Mouse (Mus musculus) kidney, postnatal 10 days (tissue): ENCODE results near the gene Pakap.
A peak's percentile ranks its signal among the peaks of the same experiment; 100 is the strongest.

ENCODE experiments used
- DNase-seq: peaks from one replicate; pipeline ENCODE4 v3.0.0; 2021; ENCODE audit warnings: mixed read lengths

Pakap gene

DNA sequence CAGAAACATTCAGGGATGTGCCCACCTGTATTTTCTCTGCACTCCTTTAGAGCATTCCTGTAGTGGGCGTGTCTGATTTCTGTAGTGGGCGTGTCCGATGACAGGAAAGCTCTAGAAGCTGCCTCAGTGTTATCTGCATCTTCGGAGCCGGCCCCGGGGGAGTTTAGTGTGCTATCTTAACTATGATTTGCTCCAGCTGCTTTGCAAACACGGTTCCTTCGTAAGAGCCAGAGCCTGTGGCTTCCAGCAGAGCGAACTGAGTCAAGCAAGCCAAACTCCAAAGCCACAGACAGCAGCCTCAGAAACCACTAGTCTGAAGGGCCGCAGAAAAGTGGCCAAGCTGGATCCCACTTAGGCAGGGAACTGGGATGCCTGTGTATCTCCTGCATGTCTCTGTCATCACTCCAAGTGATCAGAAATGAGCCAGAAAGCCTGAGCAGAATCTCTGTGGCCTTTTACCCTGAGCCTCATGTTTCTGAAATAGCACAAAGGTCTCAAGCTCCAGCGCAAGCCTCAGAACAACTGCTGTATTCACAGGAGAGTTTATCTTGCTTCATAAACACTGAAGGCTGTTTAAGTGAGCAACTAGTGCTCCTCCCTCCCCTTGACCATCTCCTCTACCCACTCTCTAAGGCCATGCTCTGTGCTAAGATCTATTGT, 205.0 kb downstream of the Pakap start:
- DNase-seq, result peak; percentile 75

DNA sequence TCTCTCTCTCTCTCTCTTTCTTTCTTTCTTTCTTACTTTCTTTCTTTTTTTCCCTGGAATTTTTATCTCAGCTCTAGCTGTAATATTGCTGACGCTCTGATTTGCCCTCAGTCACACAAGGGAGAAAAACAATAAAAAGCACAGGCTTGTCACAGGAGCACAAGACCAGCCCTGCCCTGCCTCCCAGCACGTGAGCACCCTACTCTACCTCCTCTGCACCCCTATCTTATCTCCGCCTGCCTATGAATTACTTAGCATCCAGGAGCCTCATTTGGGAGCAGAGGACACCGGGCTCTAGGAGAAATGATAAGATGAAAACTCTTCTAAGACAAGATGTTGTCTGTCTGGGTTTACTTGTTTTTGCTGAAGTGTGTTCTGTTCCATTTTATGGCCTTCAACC, 206.5 kb downstream of the Pakap start:
- DNase-seq, result no peak

DNA sequence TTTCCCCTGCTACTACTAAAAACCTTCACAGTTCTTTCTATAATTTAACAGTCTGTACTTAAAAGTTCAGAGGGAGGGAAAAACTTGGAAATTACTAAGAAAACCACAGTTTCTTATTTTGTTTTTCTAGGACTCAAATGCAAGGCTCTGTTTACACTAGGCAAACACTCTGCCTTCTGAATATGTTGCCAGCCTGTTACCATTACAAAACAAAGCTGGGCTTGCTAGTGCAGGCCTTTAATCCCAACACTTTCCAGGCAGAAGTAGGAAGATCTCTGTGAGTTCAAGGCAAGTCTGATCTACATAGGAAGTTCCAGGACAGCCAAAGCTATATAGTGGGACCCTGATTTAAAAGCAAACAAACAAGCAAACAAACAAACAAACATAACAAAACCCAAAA, 207.6 kb downstream of the Pakap start:
- DNase-seq, result no peak

DNA sequence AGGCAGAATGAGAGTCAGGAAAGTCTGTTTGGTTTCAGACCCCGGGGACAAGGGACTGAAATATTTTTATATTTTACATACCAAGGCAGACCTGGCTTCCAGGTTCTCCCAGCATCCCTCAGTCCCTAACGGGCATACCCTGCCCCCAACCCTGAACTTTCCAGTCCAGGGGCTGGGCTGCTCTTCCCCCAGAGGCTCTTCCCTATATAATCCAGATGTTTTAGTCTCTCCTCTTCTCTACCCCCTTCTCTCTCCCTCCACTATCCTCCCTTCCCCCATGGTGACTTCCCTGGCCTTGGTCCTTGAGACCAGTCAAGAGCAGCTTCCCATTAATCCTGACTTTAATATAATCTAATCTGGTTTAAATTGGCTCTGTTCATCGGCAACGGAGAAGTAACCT, 212.4 kb downstream of the Pakap start:
- DNase-seq, result no peak

DNA sequence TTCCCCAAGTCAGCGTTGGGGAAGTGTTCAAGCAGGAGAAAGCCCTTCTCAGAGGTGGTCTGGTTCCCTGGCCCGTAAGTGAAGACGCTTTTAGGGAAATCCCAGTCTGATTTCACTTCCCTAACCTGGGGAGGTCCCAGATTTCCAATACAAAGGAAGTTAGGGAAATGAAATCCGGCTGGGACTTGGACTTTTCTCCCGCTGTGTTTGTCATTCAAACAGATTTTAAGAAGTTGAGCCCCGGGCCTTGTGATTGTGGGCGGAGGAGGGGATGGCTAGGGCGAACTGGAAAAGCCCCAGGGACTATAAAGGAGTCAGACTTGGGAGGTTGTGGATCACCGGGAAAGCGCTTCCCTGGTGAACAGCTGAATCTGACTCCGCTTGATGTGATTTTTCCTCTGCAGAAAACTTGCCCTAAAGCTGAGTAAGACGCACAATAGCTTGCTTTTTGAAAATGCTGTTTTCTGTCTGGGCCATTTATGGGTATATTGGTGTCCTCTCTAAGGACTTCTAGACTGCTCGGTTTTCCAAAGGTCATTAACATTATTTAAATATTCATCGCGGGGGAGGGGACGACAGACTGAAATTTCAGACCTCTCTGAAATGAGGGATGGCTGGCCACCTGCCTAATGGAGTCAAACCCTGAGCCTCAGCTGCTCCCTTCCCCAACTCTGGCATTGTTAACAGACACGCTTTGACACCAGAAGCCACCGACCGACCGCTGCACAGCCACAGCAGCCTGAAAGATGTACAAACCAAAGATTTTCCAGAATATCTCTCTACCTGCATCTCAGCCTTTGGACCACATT, 213.1 kb downstream of the Pakap start:
- no peak for DNase-seq

DNA sequence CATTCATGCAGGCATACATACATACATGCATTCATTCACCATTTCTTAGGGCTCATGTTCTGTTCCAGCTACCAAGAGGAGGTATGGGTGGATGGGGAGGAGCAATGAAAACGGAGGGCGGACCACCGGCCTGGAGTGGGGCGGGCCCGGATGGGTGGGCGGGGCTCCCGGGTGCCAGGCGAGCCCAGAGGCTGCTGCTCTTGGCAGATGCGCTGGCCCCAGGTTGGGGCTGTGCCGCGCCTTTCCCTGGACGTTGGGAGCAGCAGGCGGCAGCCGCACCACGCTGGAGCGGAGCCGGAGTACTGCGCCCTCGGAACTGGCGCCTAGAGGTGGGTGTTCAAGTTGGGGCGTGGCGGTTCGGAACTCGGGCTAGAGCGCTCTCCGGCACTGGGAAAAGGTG, 214.0 kb downstream of the Pakap start:
- peak; percentile 89 for DNase-seq

DNA sequence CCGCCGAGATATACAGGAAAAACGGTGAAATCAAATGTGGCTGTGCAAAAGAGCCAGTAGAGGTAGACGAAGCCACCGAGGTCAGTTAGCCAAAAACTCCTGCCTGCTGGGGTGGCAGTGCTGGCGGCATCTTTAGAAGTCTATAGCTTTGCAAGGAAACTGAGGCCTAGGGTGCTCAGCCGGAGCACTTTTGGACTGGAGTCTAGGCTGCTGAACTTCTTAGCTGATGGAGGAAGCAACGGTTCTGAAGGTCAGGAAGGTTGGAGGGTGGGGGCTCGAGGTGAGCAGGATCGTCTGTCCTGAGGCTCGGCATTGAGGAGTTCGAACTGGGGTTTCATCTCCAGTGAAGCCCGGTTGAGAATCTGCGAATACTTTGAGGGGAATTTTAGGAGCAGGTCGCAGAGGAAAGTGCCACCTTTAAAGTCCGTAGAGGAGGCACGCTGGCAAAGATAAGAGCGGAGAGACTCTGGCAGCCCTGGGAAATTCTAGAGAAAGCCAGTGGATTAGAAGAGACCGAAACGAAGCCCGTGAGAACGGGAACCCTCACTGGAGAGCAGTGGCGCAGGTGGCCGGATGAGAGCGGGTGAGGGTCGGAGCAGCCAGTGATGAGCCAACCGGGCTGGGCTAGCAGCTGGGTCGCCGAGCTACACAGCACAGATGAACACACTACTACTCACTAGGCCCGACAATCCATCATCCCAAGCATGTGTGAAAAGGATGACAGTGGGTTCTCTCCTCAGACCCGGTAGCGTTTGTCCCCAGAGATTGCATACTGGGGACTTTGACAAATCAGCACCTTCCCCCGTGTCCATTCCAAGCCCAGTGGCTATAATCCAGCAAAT, 214.8 kb downstream of the Pakap start:
- DNase-seq, result peak; percentile 49

DNA sequence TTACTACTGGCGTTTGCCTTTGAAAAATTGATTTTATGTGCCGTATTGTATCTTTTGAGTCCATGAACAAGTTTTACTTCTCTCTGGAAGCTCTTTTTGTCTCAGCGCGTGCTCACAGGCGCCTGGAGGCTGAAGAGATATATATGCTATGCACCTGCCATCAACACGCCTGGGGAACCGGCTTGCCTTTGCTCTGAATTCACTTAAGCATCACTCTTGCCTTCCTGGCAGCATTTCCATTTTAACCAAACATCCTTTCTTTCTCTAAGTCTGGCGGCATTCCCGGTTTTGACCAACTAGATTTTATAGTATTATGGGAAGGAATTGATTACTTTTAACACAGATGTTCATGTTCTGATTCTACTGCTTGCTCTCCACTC, 215.4 kb downstream of the Pakap start:
- DNase-seq, result no peak

DNA sequence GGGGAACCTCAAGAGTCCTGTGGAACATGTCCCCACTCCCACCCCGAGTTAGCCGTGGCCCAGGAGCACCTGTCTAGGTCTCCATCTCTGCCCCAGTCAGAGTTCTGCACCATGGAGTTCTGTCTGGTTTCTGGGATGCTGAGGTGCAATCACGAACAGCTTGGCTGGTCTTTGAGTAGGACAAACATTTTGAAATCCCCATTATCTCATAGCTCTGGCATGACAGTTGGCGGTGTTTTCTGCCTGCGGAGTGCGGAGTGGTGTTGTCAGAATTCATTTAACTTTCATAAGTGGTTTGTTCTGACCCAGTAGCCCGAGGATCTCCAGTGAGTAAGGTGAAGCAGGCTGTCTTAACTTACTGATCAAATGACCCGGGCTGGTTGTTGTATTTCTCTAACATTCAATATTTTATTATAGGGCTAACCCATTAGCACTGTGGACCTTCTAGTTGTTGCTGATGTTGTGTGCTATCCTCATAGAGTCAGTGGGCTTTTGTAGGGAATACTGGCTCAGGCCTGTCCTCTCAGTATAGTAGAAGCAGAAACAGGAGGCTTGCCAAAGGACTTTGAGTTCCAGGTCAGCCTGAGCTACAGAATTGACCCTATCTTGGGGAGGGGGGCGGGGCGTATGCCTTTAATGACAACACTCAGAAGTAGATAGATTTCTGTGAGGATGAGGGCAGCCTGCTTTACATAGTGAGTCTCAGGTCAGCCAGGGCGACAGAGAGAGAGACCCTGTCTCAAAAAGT, 216.0 kb downstream of the Pakap start:
- DNase-seq, result no peak

DNA sequence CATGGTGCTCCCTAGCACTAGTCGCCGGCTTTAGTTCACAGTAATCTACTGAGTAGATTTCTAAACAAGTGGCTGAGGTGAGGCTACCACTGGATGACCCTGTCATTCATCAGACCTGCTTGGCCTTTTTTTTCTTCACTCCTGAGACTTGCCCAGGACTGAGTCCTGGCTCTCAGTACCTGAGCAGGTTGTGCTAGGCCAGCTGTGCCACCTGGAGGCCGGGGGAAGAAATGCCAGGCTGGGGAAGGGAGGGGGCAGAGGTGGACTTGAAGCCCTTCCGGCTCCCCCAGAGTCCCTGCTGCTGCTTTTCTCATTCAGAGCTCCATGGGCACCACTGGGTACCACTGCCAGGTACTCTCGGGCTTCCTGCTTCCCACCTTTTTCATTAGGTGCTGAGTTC, 220.7 kb downstream of the Pakap start:
- DNase-seq, result peak; percentile 52

DNA sequence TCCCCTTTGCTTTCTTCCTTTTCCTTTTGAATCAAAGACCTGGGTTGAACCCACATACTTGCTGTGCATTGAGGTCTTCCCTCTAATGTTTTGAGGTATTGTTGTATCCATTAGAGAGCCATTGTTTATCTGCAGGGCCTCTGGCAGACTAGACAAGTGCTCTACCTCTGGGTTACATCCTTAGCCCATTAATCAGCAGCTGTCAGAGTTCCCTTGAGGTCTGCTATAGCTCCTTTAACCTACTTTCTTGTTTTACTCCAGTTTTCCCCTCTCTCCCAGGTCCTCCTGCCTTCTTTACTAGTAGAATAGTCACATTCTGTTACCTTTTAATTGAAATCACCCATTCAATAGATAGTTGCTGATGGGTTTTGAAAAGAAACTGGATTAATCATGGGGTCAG, 221.1 kb downstream of the Pakap start:
- no peak for DNase-seq

DNA sequence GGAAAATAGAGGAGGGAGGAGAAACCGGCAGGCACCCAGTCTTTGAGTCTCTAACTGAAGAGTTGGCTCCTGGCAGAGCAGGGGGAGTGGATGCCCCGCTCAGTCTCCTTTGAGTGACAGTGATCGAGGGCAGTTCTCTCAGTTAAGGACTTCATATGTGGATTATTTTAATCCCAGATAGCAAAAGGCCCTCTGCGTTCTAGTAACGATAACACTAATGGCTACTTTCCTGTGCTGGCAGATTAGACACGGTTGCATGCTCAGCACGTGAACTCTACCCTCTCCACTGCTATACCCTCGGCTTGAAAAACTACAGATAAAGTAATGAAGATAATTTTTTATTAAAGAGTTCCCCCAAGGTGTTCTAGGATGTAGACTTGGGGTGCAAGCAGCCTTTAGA, 226.0 kb downstream of the Pakap start:
- DNase-seq, result no peak

DNA sequence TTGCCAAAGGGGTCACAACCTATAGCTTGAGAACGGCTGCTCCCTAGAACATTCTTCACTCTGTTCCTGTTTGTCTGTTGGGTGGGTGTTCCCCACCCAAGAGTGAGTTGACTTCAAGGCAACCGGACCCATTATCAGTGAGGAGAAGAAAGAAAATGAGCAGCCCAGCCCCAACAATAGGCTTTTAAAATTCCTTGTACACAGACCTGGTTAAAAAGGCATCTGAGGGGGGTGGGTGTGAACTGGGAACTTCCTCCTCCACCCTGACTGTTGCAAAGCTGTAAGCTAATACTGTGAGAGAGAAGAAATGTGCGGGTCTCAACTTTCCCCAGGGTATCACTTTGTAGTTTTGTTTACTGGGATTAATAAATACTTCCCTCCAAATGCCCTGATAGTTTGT, 226.6 kb downstream of the Pakap start:
- no peak for DNase-seq

DNA sequence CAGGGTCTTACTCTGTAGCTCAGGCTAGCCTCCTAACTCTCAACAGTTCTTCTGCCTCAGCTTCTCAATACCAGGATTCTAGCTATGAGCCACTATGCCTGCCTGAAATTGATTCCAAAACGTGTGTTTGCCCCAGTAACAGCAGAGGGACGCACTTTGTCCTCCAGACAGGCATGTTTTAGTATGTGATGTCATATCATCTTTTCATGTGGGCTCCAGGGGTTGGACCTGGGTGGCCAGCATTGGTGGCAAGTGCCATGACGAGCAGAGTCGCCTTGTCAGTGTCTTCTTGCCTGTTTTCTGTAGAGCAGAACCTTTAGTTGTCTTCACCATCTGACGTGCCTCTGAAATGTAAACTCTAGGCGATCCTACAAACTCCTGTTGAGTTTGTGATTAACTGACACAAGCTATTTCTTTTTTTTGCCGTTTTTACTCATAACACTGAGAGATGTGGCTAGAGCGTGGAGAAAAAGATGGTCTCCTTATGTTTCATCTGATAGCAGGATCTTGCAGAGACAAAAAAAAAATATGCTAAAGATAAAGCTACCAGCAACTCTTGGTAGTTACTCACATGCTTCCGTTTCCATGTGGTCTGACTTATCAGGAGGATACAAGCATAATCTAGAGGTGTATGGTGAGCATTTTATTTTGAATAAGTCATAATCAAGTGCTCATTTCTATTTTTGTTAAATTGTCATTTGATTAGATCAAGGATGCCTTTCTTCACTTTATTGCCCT, 229.7 kb downstream of the Pakap start:
- no peak for DNase-seq

DNA sequence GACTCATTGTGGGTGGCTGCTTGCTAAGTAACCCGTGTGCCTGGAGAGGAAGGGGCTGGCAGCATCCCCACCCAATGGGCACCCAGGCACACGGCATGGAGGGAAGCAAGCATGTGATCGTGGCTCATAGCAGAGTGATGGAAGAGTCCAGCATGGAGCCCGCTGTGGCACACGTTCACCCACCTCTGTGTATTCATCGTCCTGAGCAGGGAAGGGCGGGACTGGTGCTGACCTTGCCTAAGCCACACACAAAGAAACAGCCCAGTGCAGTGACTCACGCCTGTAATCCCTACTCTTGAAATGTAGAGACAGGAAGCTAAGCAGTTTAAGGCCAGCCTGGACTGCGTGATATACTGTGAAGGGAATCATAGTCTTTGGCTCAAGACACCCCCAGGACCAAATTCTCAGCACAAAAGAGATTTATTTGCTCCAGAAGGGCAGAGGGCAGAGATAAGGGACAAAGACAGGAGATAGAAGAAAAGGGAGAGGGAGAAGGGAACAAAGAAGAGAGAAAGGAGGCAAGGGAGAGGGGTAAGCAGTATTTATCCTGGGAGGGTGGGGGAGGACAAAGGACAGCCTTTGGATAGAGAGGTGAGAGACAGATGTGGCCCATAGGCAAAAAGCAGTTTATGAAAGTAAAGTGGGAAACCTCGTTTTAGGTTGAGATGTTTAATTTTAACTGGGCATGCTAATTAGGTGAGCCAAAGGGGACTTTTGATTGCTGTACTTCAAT, 230.5 kb downstream of the Pakap start:
- DNase-seq, result peak; percentile 31

DNA sequence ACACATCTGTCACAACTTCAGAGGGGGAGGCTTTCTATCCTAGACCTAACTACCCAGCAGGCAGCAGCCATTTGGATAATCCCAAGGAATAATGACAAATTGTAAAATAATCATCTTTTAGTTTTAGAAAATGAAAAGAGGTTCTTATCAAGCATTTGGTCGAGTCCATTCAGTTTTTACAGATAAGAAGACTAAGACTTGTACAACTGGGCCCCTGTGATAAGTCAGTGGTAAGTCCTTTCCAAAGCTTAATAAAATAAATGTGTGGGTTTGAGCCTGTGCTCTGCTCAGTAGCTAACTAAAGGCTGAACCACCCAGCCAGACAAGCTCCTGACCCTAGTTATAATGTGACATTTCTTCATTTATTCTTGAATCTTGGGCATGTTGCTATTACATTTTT, 231.3 kb downstream of the Pakap start:
- DNase-seq, result no peak

DNA sequence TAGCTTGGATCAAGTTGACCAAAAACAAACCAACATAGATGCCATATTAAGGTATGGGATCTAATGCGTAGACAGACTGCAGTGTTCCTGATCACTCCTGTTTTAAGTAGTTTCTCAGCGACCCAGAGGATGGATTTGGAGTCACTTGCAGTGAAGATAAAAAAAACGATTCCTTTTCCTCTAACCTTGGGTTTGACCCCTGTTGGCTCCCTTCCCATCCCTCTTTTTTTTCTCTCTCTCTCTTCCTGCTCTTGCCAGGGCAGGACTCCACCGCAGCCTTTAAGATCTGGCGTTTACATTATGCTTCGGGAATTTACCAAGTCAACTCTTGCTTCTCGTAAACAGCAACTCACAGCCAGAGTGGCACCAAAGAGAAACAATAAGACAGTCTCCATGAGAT, 233.3 kb downstream of the Pakap start:
- DNase-seq, result no peak

DNA sequence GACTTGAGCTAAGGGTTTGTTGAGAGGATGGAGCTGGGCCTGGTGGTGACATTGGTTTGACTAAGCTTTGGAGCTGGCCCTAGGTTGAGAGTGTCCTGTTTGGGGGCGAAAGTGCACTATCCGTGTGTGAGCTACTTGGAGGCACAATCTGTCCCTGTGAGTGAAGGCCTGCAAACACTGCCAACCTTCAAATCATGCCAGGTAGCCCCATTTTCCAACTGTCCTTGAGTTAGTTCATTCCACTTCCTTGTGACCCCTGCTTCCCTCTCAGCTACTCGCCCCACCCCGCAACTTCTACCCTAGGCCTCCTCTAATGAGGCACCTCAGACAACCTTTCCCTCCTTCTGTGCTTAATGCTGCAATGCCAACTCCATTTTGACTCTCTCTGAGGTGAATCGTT, 234.0 kb downstream of the Pakap start:
- DNase-seq, result no peak

DNA sequence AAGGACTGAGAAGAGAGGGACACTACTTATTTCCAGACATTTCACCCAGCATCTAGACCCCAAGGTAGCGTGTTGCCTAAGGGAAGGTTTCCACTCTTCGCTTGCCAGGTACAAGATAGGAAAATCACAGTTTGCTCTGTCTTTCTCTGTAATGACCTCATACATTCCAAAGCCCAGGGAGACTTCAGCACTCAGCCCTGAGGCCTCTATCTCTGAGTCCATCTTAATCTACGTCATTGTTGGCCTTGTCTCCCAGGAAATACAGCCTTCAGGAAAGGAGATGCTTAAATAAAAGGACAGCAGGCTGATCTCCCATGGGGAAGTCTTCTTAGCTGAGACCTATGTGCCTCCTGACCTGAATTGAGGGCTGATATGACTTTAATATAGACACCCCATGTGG, 234.4 kb downstream of the Pakap start:
- DNase-seq, result no peak

DNA sequence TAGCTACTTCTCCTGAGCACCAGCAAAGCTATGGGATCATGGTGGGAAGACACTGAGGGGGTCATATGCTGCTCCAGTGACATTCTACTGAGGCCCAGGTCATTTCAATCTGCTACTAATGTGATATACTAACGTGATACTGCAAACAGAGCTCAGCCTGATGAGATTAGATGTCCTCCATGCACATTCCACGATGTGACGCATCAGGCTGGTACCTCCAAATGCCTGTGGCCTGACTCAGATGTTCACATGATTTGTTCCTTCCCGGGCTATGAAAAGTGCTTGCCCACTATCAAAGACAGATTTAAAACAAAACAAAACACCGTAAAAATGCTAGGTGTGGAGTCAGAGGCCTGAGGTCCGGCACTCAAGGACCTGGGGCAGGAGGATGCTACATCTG, 236.9 kb downstream of the Pakap start:
- DNase-seq, result no peak

DNA sequence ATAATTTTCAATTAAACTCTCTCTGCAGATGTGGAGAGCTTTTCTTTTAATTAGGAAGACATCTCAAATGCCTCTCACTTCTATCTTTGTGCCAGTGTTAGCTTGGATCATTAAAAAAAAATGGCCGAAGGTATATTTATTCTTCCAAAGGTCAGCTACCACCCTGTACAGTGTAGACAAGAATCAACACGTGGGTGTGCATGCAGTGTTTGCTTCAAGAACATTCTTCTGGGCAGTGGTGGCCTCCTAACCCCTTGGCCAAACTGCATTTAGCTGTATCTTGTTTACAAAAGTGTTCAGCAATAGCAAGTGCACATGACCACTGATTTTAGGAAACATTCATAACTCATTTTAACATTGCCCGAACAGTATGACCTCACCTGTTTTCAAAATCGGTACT, 241.5 kb downstream of the Pakap start:
- DNase-seq, result no peak

DNA sequence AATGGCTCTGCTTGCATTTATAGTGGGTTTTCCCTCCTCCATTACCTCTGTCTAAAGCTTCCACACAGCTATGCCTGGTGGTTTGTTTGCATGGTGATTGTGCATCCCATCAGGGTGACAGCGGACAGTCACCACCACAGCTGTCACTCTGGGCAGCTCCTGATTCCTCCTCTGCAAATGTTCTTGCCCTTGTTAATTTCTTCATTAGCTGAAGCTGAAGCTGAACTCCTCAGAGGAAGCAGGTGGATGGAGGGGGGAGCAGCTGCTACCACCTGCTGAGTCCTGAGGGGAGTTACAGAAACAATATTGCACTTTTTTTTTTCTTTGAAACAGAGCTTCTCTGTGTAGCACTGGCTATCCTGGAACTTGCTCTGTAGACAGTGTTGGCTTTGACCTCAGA, 244.1 kb downstream of the Pakap start:
- DNase-seq, result no peak
